Comparison of ENCODE assay signal across 16 mouse cellular contexts in genomic region chr1:11570274-11570673, GRCm38 (mm10).
"Had no signal": no experiment of that assay in that cellular context is flagged by ENCODE, and none has a peak within 500 bp of the region (broad histone marks: within the 10 kb centered on the region; RNA-seq: fewer than 3 reads in every experiment).

No protein-coding gene starts in this region.

- H3K9ac ChIP-seq: neural tube, embryonic 13.5 days; neural tube, embryonic 15.5 days; stomach, embryonic 15.5 days had no signal

- H3K4me1 ChIP-seq: neural tube, embryonic 13.5 days; neural tube, embryonic 15.5 days; stomach, embryonic 15.5 days had no signal

- H3K4me3 ChIP-seq: neural tube, embryonic 13.5 days; neural tube, embryonic 15.5 days; stomach, embryonic 15.5 days had no signal

- H3K4me2 ChIP-seq: neural tube, embryonic 13.5 days; neural tube, embryonic 15.5 days; stomach, embryonic 15.5 days had no signal

- H3K9me3 ChIP-seq: neural tube, embryonic 13.5 days; neural tube, embryonic 15.5 days; stomach, embryonic 15.5 days had no signal

- H3K27ac ChIP-seq: neural tube, embryonic 13.5 days; neural tube, embryonic 15.5 days; stomach, embryonic 15.5 days; stomach, postnatal 0 days had no signal

- H3K36me3 ChIP-seq: neural tube, embryonic 13.5 days; neural tube, embryonic 15.5 days; stomach, embryonic 15.5 days had no signal

- H3K27me3 ChIP-seq: neural tube, embryonic 13.5 days; neural tube, embryonic 15.5 days; stomach, embryonic 15.5 days had no signal

- DNase-seq: retina, postnatal 1 day; right cerebral cortex, adult 18-20 months; right cerebral cortex, postnatal 14 days; right cerebral cortex, postnatal 25 days; right cerebral cortex, postnatal 4 days; spleen, adult 18-20 months; thymus, adult 18-20 months; thymus, adult 2 months; thymus, postnatal 14 days; thymus, postnatal 25 days; thymus, postnatal 36 days; thymus, postnatal 4 days had no signal
